Mouse (Mus musculus): ENCODE measurements at regions not wholly inside any gene's neighbourhood (a gene's known extent, or its start where the extent isn't known, plus 50 kb on each side); places are given as distances from the start of the nearest gene placed in this dataset.

DNA sequence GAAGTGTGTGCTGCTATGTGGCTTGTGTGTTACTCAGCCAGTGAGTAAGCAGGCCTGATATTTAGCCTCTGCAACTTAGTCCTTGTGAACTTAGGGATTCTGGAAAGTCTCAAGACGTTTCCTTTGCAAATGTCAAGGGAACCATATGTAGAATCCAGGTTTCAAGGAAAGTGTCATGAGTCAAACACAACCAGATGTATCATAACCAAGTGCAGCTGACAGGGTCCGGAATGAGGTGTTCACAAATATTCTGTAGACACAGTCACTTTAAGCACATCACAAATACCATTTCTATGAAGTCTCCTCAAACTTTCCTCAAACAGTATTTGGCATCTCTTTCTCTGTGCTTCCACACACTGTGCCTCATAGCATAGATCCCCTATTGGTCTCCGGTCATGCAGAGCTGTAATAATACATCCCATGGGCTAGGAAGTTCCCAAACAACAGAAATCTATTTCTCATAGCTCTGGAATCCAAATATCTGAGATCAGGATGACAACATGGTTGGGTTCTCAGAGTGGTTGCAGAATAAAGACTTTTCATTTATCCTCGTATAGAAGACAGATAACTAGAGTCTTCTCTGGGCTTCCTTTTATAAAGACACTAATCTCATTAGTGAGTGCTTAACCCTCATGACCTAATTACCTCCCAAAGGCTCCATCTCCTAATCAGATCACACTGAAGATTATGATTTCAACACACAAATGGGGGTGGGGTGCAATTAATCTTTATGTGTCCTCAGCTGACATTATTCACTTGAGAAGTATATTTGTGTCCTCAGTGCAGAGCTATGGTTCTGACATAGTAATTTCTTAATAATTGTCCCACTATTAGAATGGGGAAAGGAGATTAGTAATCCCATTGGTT, 143.9 kb downstream of the Spry2 start:
- H3K4me1 ChIP-seq (replicated peaks) = no peaks in the 10 kb centered on the region
- no peak for DNase-seq (ENCODE audit: low spot score)
- H3K27me3 ChIP-seq (ENCODE audit: insufficient read depth, poor library complexity, severe bottlenecking) = no peaks in the 10 kb centered on the region
- 74% methylated on average over 4 of the region's 4 CpGs for WGBS
- no peaks in the 10 kb centered on the region for H3K36me3 ChIP-seq
- H3K9me3 ChIP-seq = 0 out of 2 replicates have a peak, but pooled peaks cover 6% of the 10 kb centered on the region
- H3K27ac ChIP-seq = no peak overlapping the region
- no peak overlapping the region for H3K4me3 ChIP-seq

DNA sequence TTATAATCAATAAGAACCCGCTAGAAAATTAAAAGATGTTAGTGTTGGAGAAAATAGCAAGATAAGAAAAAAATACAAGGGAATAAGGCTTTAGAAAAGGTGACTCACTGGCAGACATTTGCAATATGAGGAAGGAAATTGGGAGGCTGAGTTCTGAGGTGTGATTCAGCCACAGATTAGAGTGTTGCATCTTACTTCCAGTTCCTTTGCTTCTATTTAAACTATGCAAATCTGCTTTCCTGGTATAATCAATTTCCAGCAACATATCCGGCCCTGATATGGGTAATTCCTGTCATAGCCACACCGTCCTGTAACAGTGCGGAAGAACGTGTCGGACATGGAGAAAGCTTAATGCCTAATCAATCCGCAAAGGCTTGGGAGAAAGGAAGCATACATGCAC, 144.9 kb downstream of the Spry2 start:
- no peaks in the 10 kb centered on the region for H3K27me3 ChIP-seq (ENCODE audit: insufficient read depth, poor library complexity, severe bottlenecking)
- no peak for DNase-seq (ENCODE audit: low spot score)
- H3K27ac ChIP-seq = no peak overlapping the region
- 94% methylated on average over 7 of the region's 7 CpGs for WGBS
- H3K4me3 ChIP-seq = no peak overlapping the region
- H3K4me1 ChIP-seq (replicated peaks) = no peaks in the 10 kb centered on the region
- no peaks in the 10 kb centered on the region for H3K36me3 ChIP-seq
- 0 out of 2 replicates have a peak, but pooled peaks cover 3% of the 10 kb centered on the region for H3K9me3 ChIP-seq

DNA sequence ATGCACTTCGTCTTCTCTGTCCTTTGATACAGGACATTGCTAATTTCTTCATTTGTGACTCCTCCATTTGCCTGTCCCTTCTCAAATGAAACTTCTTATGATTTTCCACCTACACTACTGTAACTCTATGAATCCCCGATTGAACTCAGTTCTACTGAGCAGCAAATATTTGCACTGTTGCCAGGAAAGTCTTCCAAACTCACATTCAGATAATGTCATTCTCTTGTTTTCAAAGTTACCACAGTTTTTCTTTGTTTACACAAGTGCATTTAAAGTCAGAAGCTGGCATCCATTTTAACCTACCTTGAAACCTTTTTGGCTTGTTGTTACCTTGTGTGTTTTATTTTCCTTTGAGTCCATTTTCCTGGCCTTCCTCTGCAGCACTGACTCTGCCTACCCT, 152.0 kb downstream of the Spry2 start:
- no peak overlapping the region for H3K4me3 ChIP-seq
- H3K27me3 ChIP-seq (ENCODE audit: insufficient read depth, poor library complexity, severe bottlenecking) = 0 out of 2 replicates have a peak, but pooled peaks cover 3% of the 10 kb centered on the region
- no peaks in the 10 kb centered on the region for H3K9me3 ChIP-seq
- H3K4me1 ChIP-seq (replicated peaks) = no peaks in the 10 kb centered on the region
- no peak overlapping the region for H3K27ac ChIP-seq
- 90% methylated on average over 2 of the region's 2 CpGs for WGBS
- no peak for DNase-seq (ENCODE audit: low spot score)
- no peaks in the 10 kb centered on the region for H3K36me3 ChIP-seq

DNA sequence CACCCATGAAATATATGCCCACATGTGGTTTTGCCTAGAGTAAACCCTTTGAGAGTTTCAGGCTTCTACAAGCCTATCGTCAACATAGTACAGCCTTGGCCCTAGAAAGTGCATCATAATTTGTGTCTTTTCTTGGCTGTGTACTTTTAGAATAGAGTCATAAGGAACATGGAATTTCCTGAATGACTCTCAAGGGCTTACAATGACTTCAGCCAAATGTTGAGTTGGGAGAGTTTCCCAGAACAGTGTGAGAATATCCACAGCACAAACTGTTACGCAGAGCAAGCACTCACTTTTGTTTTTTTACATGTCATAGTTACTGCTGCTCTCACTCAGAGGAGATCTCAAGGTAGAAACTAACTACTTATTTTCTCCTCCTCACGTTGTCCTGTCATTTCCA, 152.5 kb downstream of the Spry2 start:
- H3K27me3 ChIP-seq (ENCODE audit: insufficient read depth, poor library complexity, severe bottlenecking) = 0 out of 2 replicates have a peak, but pooled peaks cover 3% of the 10 kb centered on the region
- no peak for DNase-seq (ENCODE audit: low spot score)
- H3K27ac ChIP-seq = no peak overlapping the region
- no peaks in the 10 kb centered on the region for H3K9me3 ChIP-seq
- no peaks in the 10 kb centered on the region for H3K36me3 ChIP-seq
- H3K4me1 ChIP-seq (replicated peaks) = no peaks in the 10 kb centered on the region
- WGBS = 89% methylated on average over 3 of the region's 3 CpGs
- no peak overlapping the region for H3K4me3 ChIP-seq

DNA sequence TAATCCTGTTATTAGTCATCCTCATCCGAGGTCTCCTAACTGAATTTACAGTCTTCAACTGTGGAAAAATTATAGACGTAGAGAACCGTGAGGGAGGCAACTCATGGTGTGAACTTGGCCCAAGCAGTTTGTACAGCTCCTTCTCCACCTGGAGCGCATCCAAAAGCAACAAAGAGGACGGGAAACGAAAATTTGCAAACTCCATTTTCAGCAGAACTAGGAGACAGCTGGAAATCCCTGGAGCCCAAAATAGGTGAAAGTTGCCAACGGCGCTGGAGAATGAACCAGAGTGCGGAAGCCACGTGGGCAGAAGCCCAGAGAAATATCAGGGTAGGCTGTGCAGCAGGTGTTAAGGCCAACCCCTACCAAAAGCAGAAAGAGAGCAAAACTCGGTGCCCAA, 155.7 kb downstream of the Spry2 start:
- 86% methylated on average over 11 of the region's 11 CpGs for WGBS
- no peak overlapping the region for H3K27ac ChIP-seq
- DNase-seq (ENCODE audit: low spot score) = no peak
- no peaks in the 10 kb centered on the region for H3K9me3 ChIP-seq
- H3K27me3 ChIP-seq (ENCODE audit: insufficient read depth, poor library complexity, severe bottlenecking) = 0 out of 2 replicates have a peak, but pooled peaks cover 3% of the 10 kb centered on the region
- H3K4me3 ChIP-seq = no peak overlapping the region
- H3K36me3 ChIP-seq = no peaks in the 10 kb centered on the region
- H3K4me1 ChIP-seq (replicated peaks) = no peaks in the 10 kb centered on the region

DNA sequence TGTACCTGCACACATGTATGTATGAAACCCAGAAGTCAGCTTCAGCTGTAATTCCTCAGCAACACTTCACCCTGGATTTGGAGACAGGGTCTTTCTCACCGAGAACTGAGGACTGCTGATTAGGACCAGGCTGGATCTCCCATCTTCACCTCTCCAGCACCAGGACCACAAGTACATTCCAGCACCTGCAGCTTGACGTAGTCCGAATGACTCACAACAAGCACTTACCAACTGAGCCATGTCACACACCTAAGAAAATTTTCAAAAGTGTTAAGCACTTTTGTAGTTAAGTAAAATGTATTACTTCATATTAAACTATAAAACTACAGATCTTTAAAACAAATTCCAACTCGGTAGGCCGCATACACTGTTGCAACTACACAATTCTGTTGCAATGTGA, 158.1 kb downstream of the Spry2 start:
- no peaks in the 10 kb centered on the region for H3K9me3 ChIP-seq
- no peak for DNase-seq (ENCODE audit: low spot score)
- WGBS = 92% methylated on average over 5 of the region's 5 CpGs

DNA sequence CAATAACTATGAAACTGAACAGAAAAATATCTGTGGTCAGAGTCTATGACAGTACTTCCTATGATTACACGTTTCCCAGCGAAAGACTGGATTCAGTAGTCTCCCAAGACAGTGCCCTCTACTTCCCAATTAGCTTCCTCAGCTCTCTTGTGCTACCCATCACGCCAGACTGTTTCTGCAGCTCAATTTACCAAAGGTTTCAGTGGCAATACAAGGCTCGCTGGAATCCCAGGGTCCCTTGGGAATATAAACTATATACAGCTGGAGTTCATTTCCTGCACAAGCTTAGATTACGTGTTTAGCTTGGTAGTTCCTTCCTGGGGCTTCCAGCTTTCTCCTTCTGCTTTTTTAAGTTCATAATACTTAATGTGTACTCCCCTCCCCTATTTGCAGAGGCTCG, 160.3 kb downstream of the Spry2 start:
- Histone ChIP-seq H3K4me3 (no peak overlapping the region), H3K27ac (no peak overlapping the region), H3K9me3 (no peaks in the 10 kb centered on the region), H3K4me1 (replicated peaks) (peaks cover 24% of the 10 kb centered on the region), H3K27me3 (ENCODE audit: insufficient read depth, poor library complexity, severe bottlenecking) (0 out of 2 replicates have a peak, but pooled peaks cover 3% of the 10 kb centered on the region), H3K36me3 (no peaks in the 10 kb centered on the region)
- WGBS = 52% methylated on average over 6 of the region's 6 CpGs
- peak; percentile 15 for DNase-seq (ENCODE audit: low spot score)

More for the DNA sequence above, 158.1 kb downstream of the Spry2 start:
- Histone ChIP-seq H3K4me1 (replicated peaks) (peaks cover 2% of the 10 kb centered on the region), H3K27me3 (ENCODE audit: insufficient read depth, poor library complexity, severe bottlenecking) (0 out of 2 replicates have a peak, but pooled peaks cover 3% of the 10 kb centered on the region), H3K4me3 (no peak overlapping the region), H3K27ac (no peak overlapping the region), H3K36me3 (no peaks in the 10 kb centered on the region)

DNA sequence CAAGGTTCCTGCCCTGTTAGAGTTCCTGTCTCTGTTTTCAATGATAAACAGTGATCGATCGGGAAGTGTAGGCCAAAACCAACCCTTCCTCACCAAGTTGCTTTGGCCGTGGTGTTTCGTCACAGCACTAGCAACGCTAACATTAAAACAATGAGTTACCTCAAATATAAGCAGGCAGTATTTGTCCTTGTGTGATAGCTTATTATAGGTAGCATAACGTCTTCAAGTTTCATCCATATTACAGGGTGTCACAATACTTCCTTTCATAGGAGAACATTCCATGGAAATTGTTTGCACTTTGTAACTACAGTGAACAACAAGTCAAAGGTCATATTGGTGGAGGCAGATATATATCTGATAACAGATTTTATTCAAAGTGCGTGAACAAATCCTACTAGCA, 162.3 kb downstream of the Spry2 start:
- Histone ChIP-seq H3K9me3 (no peaks in the 10 kb centered on the region), H3K4me3 (no peak overlapping the region), H3K4me1 (replicated peaks) (peaks cover 36% of the 10 kb centered on the region), H3K27me3 (ENCODE audit: insufficient read depth, poor library complexity, severe bottlenecking) (no peaks in the 10 kb centered on the region), H3K27ac (no peak overlapping the region), H3K36me3 (no peaks in the 10 kb centered on the region)
- 89% methylated on average over 7 of the region's 7 CpGs for WGBS
- no peak for DNase-seq (ENCODE audit: low spot score)

DNA sequence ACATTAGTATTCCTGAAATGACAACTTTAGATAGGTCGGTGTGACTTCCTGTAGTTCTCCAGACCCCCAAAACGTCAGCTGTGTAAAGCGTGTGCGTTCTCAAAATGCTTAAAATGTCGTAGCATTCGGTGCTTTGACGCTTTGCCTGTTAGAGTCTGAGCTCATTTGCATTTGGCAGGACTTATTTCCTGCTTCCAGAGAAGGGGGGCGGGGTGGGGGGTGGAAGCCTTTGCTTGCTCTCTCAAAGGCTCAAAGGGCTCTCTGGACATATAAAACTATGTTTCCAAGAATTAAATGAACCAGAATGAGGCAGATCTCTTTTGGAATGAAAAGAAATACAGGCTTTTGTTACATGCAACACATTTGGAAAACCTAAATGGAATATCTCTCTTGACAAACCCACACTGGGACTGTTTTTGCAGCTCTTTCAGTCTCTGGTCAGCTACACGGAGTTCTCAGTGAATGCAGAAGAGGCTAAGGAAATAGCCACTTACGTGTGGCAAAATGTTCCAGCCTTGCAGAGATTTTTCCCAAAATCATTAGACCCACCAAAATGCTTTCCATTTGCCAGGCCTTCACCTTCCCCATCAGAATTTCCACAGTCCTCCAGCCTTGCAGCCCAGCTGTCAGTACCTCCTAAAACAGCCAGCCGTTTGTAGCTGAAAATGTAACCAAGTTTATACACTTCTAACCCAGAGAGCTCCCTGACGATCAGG, 163.4 kb downstream of the Spry2 start:
- 6% methylated on average over 12 of the region's 12 CpGs for WGBS
- Histone ChIP-seq H3K4me1 (replicated peaks) (peaks cover 36% of the 10 kb centered on the region), H3K27ac (peak overlapping the region; percentile 91), H3K9me3 (no peaks in the 10 kb centered on the region), H3K4me3 (peak overlapping the region; percentile 56), H3K36me3 (no peaks in the 10 kb centered on the region), H3K27me3 (ENCODE audit: insufficient read depth, poor library complexity, severe bottlenecking) (no peaks in the 10 kb centered on the region)
- DNase-seq (ENCODE audit: low spot score) = peak; percentile 54

DNA sequence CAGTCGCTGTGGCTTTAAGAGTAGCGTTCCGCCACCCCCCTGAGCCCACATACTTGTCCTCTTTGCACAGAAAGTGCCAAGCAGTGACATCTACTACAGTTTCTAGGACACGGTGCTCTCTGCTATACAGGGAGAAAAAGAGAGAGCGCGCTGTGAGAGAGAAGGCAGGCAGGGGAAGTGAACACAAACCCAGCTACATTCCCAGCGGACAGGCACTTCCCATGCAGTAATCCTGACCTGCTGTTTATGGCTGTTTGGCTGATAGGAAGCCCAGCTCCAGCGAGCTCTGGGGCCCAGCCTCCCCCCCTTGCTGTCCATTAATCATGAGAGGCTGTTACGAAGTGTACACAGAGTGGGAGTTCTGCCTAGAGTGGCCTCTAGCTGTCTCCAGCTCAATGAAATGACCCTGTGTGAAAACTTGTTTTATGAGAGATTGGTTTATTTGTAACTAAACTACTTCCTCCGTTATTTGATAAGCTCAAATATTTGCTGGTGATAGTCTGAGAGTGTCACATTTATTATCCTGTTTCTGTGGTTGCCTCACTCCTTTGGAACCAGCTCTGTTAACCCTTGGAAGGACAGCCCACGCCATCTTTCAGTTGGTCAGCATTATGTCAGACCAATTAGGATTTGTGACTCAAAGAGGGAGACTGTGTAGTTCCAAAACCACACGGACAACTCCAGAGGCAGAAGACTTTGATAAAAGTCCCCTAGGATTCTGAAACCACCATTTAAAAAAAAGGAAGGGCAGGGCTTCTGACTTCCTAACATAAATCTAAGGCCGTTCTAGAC, 164.2 kb downstream of the Spry2 start:
- DNase-seq (ENCODE audit: low spot score) = peak; percentile 84
- Histone ChIP-seq H3K27ac (peak overlapping the region; percentile 91), H3K27me3 (ENCODE audit: insufficient read depth, poor library complexity, severe bottlenecking) (no peaks in the 10 kb centered on the region), H3K4me3 (peak overlapping the region; percentile 56), H3K36me3 (no peaks in the 10 kb centered on the region), H3K4me1 (replicated peaks) (peaks cover 36% of the 10 kb centered on the region), H3K9me3 (no peaks in the 10 kb centered on the region)
- under 1% methylated on average over 13 of the region's 13 CpGs for WGBS

DNA sequence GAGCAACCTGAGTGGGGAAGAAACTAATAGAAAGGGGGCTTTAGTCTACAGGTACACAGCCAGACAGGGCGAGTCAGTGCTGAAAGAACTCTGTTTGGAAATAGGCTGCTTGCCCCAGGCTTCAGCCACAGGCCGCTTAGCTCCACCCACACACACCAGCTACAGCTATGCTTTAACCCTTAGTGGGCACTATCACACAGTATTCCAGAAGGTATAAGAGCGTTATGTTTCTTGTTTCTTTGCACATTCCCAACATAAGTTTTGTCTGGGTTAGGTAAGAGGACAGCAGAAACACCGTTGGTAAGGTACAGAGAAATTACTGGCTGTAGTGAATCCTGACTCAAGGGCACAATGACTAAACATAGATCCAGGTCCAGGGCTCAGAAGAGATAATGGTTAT, 165.8 kb downstream of the Spry2 start:
- WGBS = 11% methylated on average over 4 of the region's 4 CpGs
- H3K27me3 ChIP-seq (ENCODE audit: insufficient read depth, poor library complexity, severe bottlenecking) = no peaks in the 10 kb centered on the region
- no peaks in the 10 kb centered on the region for H3K36me3 ChIP-seq
- 0 out of 2 replicates have a peak overlapping the region, but pooled peaks have one; percentile 91 for H3K27ac ChIP-seq
- peak; percentile 39 for DNase-seq (ENCODE audit: low spot score)
- no peaks in the 10 kb centered on the region for H3K9me3 ChIP-seq
- no peak overlapping the region for H3K4me3 ChIP-seq
- peaks cover 40% of the 10 kb centered on the region for H3K4me1 ChIP-seq (replicated peaks)

DNA sequence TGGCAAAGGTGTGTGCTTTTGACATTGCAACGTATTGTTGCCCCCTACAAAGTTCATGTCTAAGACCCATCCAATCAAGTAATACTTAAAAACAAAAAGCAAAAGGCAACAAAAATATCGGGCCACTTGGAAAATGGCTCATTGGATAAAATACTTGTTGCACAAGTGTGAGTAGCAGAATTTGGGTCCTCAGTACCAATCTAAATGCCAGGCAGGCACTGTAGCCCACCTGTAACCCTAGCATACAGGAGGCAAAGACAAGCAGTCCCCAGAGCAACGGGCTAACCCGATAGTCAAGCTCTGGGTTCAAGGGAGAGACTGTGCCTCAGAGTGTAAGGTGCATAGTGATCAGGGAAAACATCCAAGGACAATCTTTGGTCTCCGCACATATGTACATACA, 167.8 kb downstream of the Spry2 start:
- no peak overlapping the region for H3K27ac ChIP-seq
- H3K4me1 ChIP-seq (replicated peaks) = peaks cover 44% of the 10 kb centered on the region
- H3K27me3 ChIP-seq (ENCODE audit: insufficient read depth, poor library complexity, severe bottlenecking) = no peaks in the 10 kb centered on the region
- H3K36me3 ChIP-seq = no peaks in the 10 kb centered on the region
- DNase-seq (ENCODE audit: low spot score) = no peak
- H3K9me3 ChIP-seq = no peaks in the 10 kb centered on the region
- H3K4me3 ChIP-seq = no peak overlapping the region
- WGBS = 91% methylated on average over 5 of the region's 5 CpGs
